Mouse (Mus musculus) embryonic facial prominence, embryonic 13.5 days (tissue): ENCODE data around the gene Gsc2. TPM values are rescaled to one million over a fixed set of nuclear protein-coding genes. Genes with fewer than 3 reads are reported as not detected.

Experiments
- ATAC-seq: fragments of 200-750 bp; cut with Nextera tagmentation; 2 replicates; pipeline ENCODE4 v1.8.0; 2017; ENCODE audit warnings: low read depth; ENCODE audit not compliant: insufficient number of reproducible peaks, insufficient read depth, low FRiP score, low TSS enrichment
- H3K27ac ChIP-seq: fragments of 300-500 bp; sonication (generic); 2 replicates; pipeline ENCODE4 v1.5.1; 2015; ENCODE audit warnings: moderate library complexity, mild to moderate bottlenecking, inconsistent platforms
- H3K27me3 ChIP-seq: fragments of 300-500 bp; sonication (generic); 2 replicates; pipeline ENCODE4 v1.6.1; 2015; ENCODE audit warnings: mild to moderate bottlenecking, inconsistent platforms
- H3K36me3 ChIP-seq: fragments of 300-500 bp; sonication (generic); 2 replicates; pipeline ENCODE4 v1.6.1; 2015; ENCODE audit warnings: mild to moderate bottlenecking, inconsistent platforms
- H3K4me1 ChIP-seq: fragments of 300-500 bp; sonication (generic); 2 replicates; pipeline ENCODE4 v1.6.1; 2015; ENCODE audit warnings: inconsistent platforms
- H3K4me2 ChIP-seq: fragments of 300-500 bp; sonication (generic); 2 replicates; pipeline ENCODE4 v1.6.1; 2015; ENCODE audit warnings: moderate library complexity, mild to moderate bottlenecking, inconsistent platforms
- H3K4me3 ChIP-seq: fragments of 300-500 bp; sonication (generic); 2 replicates; pipeline ENCODE4 v1.5.1; 2015; ENCODE audit warnings: mild to moderate bottlenecking, inconsistent platforms
- H3K9ac ChIP-seq: fragments of 300-500 bp; sonication (generic); 2 replicates; pipeline ENCODE4 v1.6.1; 2015; ENCODE audit warnings: mild to moderate bottlenecking, inconsistent platforms
- H3K9me3 ChIP-seq: fragments of 300-500 bp; sonication (generic); 2 replicates; pipeline ENCODE4 v1.6.1; 2016; ENCODE audit warnings: inconsistent platforms
- WGBS: fragments of 180-500 bp; shearing (Covaris S2); methylation state at CpG from one replicate; pipeline ENCODE4 v1.1.7; 2015; ENCODE audit warnings: mixed read lengths; 5-methylcytosine and 5-hydroxymethylcytosine counted together
- polyA plus RNA-seq: library from polyadenylated mRNA; unstranded; fragments of >200 nt; fragmentation: Nextera tagmentation; extraction: Ambion mirVana; gene quantifications from 2 replicates; pipeline ENCODE4 v1.2.1, GENCODE M21; 2015

The Gsc2 gene
- polyA plus RNA-seq, 1 experiment from 2014 or later, result not detected

DNA sequence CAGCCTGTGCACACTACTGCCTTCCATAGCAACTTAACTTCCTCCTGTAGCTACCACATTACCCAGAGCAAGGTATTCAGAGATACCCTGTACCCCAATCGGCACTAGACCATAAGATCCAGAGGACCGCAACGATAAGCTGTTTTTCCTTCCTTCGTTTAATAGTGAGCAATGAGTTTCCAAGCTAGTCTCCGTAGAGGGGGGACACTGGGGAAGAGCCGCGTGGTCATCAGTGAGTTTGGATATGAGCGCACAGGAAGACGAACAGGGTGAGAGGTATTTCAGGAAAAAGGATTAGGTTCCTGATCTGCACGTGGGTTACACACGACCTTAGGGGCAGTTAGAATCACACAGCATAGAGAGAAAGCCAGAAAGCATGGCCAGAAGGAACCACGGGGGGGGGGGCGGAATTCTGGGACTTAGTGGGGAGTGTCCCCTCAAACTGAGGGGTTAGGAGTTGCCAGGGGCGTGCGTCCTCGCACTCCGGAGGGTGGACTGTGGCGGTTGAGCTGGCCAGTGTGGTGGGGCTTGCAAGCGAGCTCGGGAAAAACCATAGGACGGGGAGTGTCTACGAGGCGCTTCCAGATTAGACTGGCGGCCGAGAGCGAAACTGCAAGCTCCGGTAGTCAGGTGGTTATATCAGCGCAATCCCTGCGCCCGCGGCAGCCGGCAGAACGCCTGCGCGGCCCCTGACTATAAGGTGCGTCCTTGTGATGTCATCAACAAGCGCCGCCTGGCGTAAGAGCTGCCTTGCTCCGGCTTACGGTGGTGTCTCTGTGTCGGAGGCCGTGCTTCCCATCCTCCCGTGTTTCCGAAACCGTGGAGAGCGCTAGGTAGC, 6.7 kb upstream of the Gsc2 start:
- Histone ChIP-seq H3K4me3 (peak overlapping the region; percentile 80), H3K27me3 (peaks cover 41% of the 10 kb centered on the region), H3K4me2 (peak overlapping the region; percentile 90), H3K4me1 (peaks cover 23% of the 10 kb centered on the region), H3K9ac (peak overlapping the region; percentile 95), H3K27ac (peak overlapping the region; percentile 81), H3K36me3 (peaks cover 19% of the 10 kb centered on the region), H3K9me3 (no peaks in the 10 kb centered on the region)
- 2% methylated on average over 47 of the region's 47 CpGs for WGBS
- peak; percentile 84 for ATAC-seq

DNA sequence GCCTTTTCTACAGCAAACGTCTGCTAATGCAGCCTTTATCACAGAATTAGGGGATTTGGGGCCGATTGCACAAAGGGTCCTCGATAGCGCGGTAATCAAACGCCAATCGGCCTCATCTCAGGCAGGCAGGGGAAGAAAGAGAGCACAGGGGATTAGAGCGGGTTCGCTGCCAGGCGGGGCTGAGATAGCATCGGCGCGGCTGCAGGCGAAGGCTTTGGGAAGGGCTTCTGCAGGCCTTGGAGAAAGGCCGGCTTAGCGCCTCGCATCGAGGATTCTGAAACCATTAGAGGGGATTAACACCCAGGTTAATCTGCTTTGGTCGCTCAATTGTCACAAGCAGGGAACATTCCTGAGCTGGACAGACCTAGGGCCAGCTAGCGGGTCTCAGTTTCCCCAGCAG, 5.7 kb upstream of the Gsc2 start:
- H3K4me3 ChIP-seq, result peak overlapping the region; percentile 80; the same call in 1 of the 2 replicates
- 8% methylated on average over 20 of the region's 20 CpGs for WGBS
- no peaks in the 10 kb centered on the region for H3K9me3 ChIP-seq
- H3K36me3 ChIP-seq, result peaks cover 11% of the 10 kb centered on the region
- H3K27me3 ChIP-seq, result peaks cover 51% of the 10 kb centered on the region
- no peak for ATAC-seq
- H3K9ac ChIP-seq, result peak overlapping the region; percentile 95
- H3K4me1 ChIP-seq, result peaks cover 22% of the 10 kb centered on the region
- no peak overlapping the region for H3K27ac ChIP-seq
- peak overlapping the region; percentile 90 for H3K4me2 ChIP-seq

DNA sequence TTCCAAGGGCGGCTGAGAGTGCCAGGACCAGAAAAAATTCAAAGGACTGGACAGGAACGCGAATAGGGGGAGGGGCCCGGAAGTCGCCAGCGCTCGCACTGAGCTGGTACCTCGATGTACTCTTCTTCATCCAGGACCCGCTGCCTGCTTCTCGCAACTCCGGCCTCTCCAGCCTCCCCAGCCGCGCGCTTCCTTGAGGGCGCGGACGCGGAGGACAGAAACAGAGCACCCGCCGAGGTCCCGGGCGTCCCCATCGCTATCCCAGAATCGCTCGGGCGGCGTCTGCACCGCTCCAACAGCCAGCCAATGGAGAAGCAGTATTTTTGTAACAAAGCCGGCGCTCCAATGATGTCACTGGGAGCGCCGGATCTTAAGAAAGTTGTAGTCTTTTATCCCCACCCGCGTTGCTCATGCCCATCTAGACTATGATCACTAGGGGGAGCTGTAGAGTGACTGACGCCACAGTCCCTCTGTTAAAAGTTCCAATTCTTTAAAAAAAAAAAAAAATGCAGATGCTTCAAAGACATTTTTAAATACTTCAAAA, 3.7 kb downstream of the Gsc2 start, which contains the start of gene Ess2:
Gene Ess2 (minus strand): TSS at position 297 of the 544 bp plus-strand sequence.
- H3K36me3 ChIP-seq, result peaks cover 33% of the 10 kb centered on the region
- H3K4me1 ChIP-seq, result peaks cover 21% of the 10 kb centered on the region
- H3K4me2 ChIP-seq, result peak within 1 kb of the TSS; percentile 95
- peaks cover 46% of the 10 kb centered on the region for H3K27me3 ChIP-seq
- 0 out of 2 replicates have a peak within 1 kb of the TSS, but pooled peaks have one; percentile 57 for H3K27ac ChIP-seq
- under 1% methylated on average over 35 of the region's 35 CpGs for WGBS
- H3K9me3 ChIP-seq, result no peaks in the 10 kb centered on the region
- peak within 1 kb of the TSS; percentile 78 for H3K4me3 ChIP-seq
- ATAC-seq, result peak; percentile 92
- H3K9ac ChIP-seq, result peak within 1 kb of the TSS; percentile 85

DNA sequence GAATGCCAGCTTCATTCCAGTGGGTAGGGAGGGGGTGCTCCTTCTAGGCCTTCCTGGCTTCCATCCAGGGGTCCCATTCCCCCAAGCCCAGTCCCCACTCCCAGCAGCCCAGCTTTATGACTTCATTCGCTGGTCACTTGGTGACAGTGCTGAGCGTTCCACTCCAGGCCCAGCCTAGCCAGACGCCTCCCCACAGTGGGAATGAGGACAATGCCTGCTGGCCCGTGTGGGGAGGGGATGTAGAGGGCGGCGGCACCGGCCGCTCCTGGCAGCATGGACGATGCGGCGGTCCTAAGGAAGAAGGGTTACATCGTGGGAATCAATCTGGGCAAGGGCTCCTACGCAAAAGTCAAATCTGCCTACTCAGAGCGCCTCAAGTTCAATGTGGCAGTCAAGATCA, 16.4 kb downstream of the Gsc2 start, which contains the start of the genes Dgcr2 and Tssk2:
Gene Dgcr2 (minus strand): TSS at position 101 of the 400 bp plus-strand sequence.
Gene Tssk2 (plus strand): TSS at position 176 of the 400 bp plus-strand sequence.
- H3K4me1 ChIP-seq, result no peaks in the 10 kb centered on the region
- ATAC-seq, result no peak
- H3K4me2 ChIP-seq, result no peak within 1 kb of the TSS
- H3K9ac ChIP-seq, result no peak within 1 kb of the TSS
- H3K27ac ChIP-seq, result no peak within 1 kb of the TSS
- no peaks in the 10 kb centered on the region for H3K9me3 ChIP-seq
- 93% methylated on average over 14 of the region's 14 CpGs for WGBS
- peaks cover 56% of the 10 kb centered on the region for H3K36me3 ChIP-seq
- no peak within 1 kb of the TSS for H3K4me3 ChIP-seq
- no peaks in the 10 kb centered on the region for H3K27me3 ChIP-seq

DNA sequence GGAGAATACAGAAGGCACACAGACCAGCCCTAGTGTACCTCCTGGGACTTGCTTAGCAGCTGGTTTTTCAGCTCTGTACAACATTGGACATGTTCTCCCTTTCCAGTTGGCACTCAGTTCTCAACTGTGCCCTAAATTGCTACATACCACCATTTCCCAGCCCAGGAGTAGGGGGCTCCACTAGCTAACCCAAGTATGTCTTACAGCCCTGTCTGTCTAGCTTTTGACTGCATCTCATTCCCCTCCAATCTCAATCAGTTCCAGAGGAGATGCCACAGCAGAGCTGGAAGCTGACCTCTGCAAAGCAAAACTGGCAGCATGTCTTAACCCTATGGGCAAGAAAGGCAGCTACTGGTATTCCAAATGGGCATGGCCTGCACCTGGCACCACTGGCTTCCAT, 18.8 kb downstream of the Gsc2 start:
- H3K4me3 ChIP-seq, result no peak overlapping the region
- H3K9ac ChIP-seq, result no peak overlapping the region
- H3K4me2 ChIP-seq, result no peak overlapping the region
- H3K36me3 ChIP-seq, result peaks cover 32% of the 10 kb centered on the region
- no peak overlapping the region for H3K27ac ChIP-seq
- H3K27me3 ChIP-seq, result no peaks in the 10 kb centered on the region
- no peak for ATAC-seq
- no peaks in the 10 kb centered on the region for H3K9me3 ChIP-seq
- H3K4me1 ChIP-seq, result peaks cover 11% of the 10 kb centered on the region; the same call in 1 of the 2 replicates

DNA sequence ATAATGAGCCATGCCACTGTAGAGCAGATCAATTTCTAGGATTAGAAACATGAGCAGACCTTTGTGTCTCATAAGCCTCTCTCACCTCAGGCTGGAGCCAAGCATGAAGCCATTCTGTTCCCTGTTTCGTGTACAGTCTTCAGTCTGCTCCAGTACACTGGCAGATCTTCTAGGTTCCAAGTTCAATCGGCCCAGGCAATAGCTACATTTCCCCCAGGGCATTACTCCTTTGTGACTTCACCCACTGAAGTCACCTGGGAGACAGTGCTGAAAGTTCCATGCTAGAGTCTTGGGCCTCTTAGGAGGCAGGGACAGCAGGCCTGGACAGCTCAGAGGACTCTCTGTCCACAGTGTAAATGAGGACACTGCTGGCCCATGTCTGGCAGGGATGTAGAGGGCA, 20.9 kb downstream of the Gsc2 start, which contains the start of gene Tssk1:
Gene Tssk1 (plus strand): TSS at position 301 of the 400 bp plus-strand sequence.
- H3K36me3 ChIP-seq, result peaks cover 11% of the 10 kb centered on the region
- no peaks in the 10 kb centered on the region for H3K9me3 ChIP-seq
- no peak within 1 kb of the TSS for H3K9ac ChIP-seq
- no peaks in the 10 kb centered on the region for H3K27me3 ChIP-seq
- H3K4me1 ChIP-seq, result peaks cover 24% of the 10 kb centered on the region
- ATAC-seq, result no peak
- WGBS, result 74% methylated on average over 2 of the region's 2 CpGs
- no peak within 1 kb of the TSS for H3K4me3 ChIP-seq
- H3K4me2 ChIP-seq, result no peak within 1 kb of the TSS
- no peak within 1 kb of the TSS for H3K27ac ChIP-seq

DNA sequence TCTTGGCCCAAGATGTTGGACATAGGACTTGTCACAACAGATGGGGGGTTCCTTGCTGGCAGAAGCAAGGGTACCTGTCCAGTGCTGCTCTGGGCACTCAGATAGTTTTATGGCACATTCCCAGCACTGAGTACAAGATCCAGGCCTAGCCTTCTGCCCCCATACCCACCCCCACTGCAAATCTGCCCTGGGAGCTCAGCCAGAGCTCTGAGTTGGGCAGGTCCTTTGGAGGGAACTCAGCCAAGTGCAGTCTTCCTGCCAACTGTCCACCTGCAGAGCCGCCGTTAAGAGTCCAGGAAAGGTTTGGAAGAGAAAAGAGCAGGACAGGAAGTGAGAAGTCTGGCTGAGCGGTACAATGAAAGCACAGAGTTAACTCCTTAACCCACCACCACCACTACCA, 22.3 kb downstream of the Gsc2 start:
- Histone ChIP-seq H3K4me1 (peaks cover 24% of the 10 kb centered on the region), H3K4me3 (no peak overlapping the region), H3K4me2 (no peak overlapping the region), H3K36me3 (no peaks in the 10 kb centered on the region), H3K9ac (no peak overlapping the region), H3K9me3 (no peaks in the 10 kb centered on the region), H3K27ac (peak overlapping the region; percentile 49; the same call in 1 of the 2 replicates), H3K27me3 (no peaks in the 10 kb centered on the region)
- ATAC-seq, result no peak
- 60% methylated on average over 3 of the region's 3 CpGs for WGBS

DNA sequence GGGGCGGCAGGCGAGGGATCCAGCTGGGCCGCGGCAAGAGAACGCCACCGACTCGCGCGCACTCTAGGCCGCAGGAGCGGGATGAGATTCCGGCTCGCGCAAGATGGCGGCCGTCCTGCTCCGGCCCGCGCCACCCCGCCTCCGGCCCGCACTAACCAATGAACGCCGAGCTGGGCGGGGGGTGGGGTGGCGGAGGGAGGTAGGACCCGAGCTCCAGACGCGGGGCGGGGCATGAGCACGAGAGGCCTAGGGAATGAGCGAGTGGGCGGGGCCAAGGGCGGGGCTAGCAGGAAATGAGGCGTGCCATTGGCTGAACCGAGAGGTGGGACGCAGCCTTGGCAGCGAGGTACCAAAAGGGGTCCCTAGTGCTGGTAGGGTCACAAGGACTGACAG, 23.3 kb downstream of the Gsc2 start, which contains the start of gene Gm20518:
Gene Gm20518 (minus strand): TSS at position 105 of the 393 bp plus-strand sequence.
- H3K27me3 ChIP-seq, result no peaks in the 10 kb centered on the region
- peak within 1 kb of the TSS; percentile 74 for H3K4me2 ChIP-seq
- ATAC-seq, result peak; percentile 98
- H3K9ac ChIP-seq, result peak within 1 kb of the TSS; percentile 99
- under 1% methylated on average over 38 of the region's 38 CpGs for WGBS
- no peaks in the 10 kb centered on the region for H3K9me3 ChIP-seq
- no peaks in the 10 kb centered on the region for H3K36me3 ChIP-seq
- H3K4me3 ChIP-seq, result peak within 1 kb of the TSS; percentile 96
- H3K4me1 ChIP-seq, result peaks cover 24% of the 10 kb centered on the region
- peak within 1 kb of the TSS; percentile 96 for H3K27ac ChIP-seq

DNA sequence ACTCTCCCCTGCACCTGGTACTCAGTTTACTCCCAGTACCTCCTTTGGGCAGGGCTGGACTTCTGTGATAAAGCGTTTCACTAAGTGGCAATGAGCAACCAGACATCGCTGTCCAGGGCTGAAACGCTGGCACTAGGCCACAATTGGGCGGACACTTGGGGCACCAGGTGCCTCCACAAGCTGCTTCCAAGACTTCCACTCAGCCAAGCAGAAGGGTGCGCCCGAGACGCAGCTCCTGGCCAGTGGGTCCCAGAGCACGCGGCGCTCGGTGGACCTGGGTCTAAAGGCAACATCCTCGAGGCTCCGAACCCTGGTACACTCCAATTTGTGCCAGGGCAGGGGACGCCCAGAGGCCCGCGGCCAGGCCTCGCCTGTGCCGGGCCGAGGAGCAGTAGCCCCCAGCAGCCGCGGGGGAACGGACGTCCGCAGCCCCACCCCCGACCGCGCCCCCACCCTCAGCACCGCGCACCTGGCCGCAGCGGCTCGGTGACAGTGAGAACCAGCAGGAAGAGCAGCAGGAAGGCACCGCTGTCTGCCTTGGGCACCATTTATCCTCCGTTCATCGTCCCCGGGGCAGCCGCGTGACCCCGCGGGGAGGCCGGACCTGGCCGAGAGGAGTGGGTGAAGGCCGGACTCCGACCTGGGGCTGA, 23.8 kb downstream of the Gsc2 start:
- peak; percentile 46 for ATAC-seq
- peak overlapping the region; percentile 74 for H3K4me2 ChIP-seq
- peak overlapping the region; percentile 96 for H3K27ac ChIP-seq
- H3K4me3 ChIP-seq, result peak overlapping the region; percentile 96
- under 1% methylated on average over 44 of the region's 44 CpGs for WGBS
- H3K9ac ChIP-seq, result peak overlapping the region; percentile 99
- no peaks in the 10 kb centered on the region for H3K9me3 ChIP-seq
- peaks cover 24% of the 10 kb centered on the region for H3K4me1 ChIP-seq
- H3K27me3 ChIP-seq, result no peaks in the 10 kb centered on the region
- H3K36me3 ChIP-seq, result no peaks in the 10 kb centered on the region

DNA sequence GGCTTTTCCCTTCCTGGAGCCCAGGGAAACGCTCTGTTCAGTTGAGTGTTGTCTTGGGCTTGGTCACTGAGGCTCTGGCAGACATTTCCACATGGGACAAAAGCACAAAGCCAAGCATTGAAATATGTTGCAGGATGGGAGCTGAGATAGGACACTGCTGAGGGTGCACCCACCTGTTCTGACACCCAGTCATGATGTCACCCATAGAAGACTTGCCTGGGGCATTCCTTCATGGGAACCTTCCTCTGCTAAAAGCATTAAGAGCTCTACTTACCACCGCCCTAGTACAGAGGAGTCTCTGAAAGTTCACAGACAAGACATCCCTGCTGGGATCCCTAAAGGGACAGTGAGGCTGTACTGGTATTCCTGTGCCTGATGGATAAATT, 24.5 kb downstream of the Gsc2 start:
- no peak overlapping the region for H3K27ac ChIP-seq

DNA sequence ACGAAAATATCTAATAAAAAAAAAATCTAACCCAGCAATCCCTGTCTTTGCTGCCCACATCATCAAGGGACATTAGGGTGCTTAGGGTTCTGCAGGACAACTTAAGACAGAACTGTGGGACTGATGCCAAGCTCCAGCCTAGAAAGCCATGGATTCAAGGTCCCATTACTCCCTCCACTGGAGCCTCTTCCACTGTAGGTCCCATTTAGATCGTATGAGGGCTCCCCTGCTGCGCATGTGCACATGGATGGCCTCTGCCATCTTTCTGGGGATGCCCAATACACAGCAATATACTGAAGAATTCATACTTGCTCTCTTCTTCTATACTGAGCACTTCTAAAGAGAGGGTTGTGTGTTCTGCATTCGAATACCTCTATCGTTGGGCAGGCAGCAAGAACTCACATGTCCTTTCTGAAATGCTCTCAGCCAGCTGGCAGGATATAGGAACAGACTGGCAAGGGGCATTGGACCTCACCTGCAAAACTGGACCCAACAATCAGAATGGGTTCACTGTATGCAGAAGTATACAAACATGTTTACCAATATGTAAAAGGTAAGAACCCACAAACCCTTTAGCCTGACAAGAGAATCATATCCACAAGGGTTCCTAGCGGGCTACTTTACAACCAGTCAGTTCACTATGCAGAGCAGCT, 25.0 kb downstream of the Gsc2 start:
- WGBS, result 83% methylated on average over 6 of the region's 6 CpGs
- no peak overlapping the region for H3K27ac ChIP-seq
- no peak for ATAC-seq
- H3K27me3 ChIP-seq, result no peaks in the 10 kb centered on the region
- no peaks in the 10 kb centered on the region for H3K36me3 ChIP-seq
- H3K9me3 ChIP-seq, result no peaks in the 10 kb centered on the region
- H3K9ac ChIP-seq, result peak overlapping the region; percentile 99
- peak overlapping the region; percentile 74 for H3K4me2 ChIP-seq
- peaks cover 24% of the 10 kb centered on the region for H3K4me1 ChIP-seq
- H3K4me3 ChIP-seq, result peak overlapping the region; percentile 96

More for the DNA sequence above, 24.5 kb downstream of the Gsc2 start:
- peak overlapping the region; percentile 96 for H3K4me3 ChIP-seq
- no peaks in the 10 kb centered on the region for H3K36me3 ChIP-seq
- H3K9me3 ChIP-seq, result no peaks in the 10 kb centered on the region
- no peak for ATAC-seq
- peak overlapping the region; percentile 99 for H3K9ac ChIP-seq
- peak overlapping the region; percentile 74 for H3K4me2 ChIP-seq
- 44% methylated on average over 2 of the region's 2 CpGs for WGBS
- peaks cover 24% of the 10 kb centered on the region for H3K4me1 ChIP-seq
- no peaks in the 10 kb centered on the region for H3K27me3 ChIP-seq
